Mouse (Mus musculus) inflammation-experienced regulatory T-cells, adult 6 months (primary cell): Measurements from ENCODE around the gene Aatf. TPM values are rescaled to one million over a fixed set of nuclear protein-coding genes. Genes with fewer than 3 reads are reported as not detected.

Experiments
- ATAC-seq: one replicate; pipeline ENCODE4 v1.8.0; 2017
- polyA plus RNA-seq, 3 experiments: library from polyadenylated mRNA; unstranded; fragments of 100-300 nt; shearing (Covaris generic); gene quantifications; one replicate each; pipeline ENCODE4 v1.2.1; 2017

Aatf gene
- polyA plus RNA-seq, 3 experiments from 2014 or later, result 30.0 to 48.9 (median 32.8) TPM

DNA sequence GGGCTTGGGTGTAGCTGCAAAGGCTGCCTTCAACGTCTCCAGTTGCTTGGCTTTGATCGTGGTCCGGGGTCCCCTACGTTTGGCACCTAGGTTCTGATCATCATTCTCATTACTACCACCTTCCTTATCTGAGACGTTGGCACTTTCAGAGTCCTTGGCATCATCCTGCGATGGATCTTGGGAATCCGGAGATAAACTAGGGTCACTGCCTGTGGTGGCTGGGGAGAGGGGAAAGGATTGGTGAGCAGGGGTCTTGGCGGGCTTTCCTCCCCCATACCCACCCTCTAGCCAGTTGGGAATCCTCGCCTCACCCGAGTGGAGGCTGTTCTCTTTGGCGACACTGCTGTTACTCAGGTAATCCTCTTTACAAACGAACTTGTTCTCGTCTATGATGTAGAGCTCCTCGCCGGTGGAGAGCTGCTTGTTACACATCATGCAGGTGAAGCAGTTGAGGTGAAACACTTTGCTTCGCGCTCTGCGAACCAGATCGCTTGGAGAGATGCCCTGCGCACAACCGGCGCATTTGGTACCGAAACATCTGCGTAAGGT is 8.5 kb upstream of the Aatf start:
- ATAC-seq, result no peak

DNA sequence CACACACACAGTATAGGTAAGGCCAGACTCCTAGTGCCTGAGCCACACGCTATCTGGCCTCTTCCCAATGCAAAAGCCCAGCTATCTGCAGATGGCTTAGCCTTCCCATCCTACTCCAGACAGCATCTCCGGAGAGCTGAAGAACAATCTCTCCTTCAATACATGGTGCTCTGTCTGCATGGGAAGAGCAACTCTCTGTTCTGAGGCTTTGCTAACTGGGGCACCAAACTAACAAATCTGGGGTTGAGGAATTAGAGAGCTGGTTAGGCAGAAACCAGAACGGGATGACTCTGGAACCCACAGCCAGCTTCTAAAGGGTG is 7.7 kb upstream of the Aatf start:
- no peak for ATAC-seq

DNA sequence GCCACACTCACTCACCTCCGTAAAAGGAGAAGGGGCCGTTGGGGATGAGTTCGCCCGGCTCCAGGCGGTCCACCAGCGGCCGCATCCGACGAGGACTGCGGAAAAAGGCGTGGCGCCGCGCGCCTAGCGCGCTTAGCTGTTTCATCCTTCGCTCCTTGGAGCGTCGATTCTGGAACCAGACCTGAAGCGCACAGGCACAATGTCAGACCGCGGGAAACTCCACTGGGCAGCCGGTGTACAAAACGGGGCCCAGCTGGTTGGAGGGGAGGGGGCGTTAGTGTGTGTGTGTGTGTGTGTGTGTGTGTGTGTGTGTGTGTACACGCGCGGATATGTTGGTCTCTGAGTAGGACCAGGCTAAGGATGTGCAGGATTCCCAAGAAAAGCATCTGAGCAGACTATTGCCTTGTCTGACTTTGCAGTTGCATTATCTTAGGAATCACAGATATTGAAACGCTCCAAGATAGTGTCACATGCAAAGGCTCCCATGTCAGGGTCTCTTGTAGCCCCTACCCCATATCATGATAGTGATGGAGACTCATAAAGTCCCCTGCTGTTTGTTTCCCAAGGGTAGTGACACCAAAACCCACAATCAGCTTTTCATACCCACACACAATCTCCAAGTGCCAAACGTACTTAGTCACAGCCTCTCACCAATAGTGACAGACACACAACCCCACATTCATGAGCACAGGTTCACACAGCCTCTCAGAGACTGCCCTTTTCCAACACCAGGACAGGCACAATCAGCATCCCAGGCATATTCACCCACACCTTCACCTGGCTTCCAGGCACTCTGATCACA is 7.1 kb upstream of the Aatf start:
- ATAC-seq, result no peak

DNA sequence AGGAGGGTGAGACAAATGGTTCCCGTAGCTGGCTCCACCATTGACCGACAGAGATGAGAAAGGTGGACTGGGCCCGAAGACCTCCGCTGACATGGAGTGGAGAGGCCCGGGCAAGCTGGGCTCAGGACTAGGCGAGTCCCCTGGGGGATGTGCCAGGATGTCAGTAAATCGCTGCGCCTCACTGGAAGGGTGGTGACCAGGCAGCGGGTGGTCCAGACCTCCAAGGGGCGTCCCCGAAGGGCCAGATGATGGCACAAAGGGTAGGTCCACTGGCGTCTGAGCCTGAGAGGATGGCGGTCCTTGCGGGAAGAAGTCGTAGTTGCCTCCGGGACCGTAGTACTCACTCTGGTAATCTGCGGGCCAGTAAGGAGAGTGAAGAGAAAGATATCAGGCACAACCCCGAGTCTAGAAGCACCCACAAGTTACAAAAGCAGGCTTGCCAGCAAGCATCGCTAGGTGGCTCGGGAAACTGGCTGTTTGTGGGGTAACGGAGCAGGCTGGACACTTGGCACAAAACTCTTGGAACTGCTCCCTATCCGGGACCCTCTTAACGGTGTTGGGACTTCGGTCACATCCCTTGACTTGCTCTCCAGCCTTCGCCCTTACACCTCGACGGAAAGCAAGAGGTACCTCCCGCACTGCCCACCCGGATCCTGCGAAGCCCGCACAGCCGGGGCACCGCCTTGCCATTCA is 6.4 kb upstream of the Aatf start:
- ATAC-seq, result no peak

DNA sequence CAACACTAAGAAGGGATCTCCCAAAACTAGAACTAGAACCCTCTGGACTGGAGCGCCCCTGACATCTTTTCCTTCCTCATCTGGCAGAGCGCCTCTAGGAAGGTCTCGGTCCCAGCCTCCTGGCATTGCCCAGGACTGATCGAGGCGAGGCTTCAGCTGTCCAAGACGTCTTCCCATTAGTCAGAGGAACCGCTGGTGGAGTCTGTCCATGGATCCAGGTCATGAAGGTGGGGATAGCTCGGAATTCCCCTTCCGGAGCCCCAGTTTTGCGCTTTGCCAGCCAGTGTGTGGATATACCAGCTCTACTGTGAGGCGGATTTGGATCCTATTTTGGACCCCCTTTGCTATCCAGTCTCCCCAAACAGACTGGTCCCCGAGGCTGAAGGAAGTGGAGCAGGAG is 5.7 kb upstream of the Aatf start:
- ATAC-seq, result no peak

DNA sequence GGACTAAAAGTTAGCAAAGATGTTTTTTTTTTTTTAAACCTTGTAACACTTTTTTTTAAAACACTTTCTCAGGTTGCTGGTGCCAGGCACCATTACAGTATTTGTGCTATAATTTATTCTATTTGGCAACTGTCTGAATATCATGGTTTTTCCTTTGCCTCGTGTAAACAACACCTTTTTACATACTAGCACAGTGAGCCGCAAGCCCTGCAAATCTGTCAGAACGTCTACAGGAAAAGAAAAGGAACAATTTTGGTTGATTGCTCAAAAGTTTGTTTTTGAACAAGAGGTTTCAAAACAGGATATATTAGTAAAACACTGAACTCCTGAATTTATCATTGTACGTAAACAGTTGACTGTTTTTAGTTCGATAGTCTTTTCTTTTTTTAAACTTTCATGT is 4.9 kb upstream of the Aatf start:
- no peak for ATAC-seq

DNA sequence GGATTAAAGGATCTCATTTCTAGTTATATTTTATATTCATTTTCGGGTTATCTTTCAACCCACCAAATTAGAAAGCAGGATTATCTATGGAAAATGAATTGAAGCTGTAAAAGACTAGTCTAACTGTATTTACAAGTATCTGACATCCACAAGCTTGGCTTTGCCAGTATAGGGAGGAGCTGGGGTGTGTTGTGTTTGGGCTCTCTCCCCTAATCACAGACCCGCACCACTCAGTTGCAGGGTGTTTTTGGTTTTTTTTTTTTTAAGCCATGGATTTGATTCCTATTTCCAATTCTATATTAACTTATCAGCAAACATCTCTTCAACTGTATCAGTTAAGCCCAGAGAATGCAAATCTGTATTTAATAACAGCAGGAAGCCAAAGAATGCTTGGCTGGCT is 4.1 kb upstream of the Aatf start:
- ATAC-seq, result no peak

DNA sequence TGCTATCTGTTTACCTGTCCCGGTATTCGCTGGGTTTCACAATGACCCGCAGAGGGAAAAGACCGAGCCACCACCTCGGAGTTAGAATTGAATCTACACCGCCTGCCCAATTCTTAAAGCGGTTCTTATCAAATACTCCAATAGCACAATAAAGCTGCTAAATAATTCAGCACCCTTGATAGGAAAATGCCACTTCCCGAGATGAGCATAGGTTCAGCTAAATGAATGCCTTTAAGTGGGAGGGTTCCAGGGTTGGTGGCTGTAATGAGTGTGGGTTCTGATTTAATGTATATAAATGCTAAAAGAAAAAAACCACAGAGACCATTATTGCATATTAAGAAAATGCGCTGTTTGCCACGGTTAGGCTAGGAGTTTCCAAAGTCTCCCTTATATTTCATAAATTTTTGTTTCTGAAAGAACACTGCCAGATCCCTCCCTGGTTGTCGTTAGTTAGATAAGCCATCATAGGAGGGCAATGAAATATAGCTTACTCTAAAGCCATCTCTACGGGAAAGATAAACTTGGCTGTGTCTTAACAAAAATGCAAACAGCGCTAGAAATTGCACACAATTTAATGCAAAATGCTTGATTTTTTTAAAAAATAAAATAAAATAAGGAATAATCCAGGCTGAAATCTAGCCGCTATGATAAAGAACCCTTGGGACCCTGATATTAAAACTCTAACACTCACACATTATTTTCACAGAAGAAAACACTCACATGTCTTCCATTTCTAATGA is 3.3 kb upstream of the Aatf start:
- ATAC-seq, result no peak

DNA sequence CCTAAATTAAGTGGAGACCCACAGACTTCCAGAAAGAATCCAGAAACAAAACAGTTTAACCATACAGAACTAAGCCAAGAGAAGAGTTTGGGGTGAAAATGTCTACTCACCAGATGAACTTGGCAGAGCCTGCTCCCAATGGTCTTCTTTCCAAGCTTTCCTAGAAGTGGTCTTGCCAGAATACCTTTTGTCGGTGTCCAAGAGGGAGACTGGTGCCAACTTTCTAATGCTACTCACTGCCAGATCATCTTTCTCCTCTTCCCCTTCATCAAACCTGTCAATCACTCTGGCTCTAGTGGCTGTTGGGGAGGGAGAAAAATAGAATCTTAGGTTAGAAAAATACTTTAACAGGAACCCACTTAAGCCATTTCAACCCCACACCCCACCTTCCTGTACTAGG is 1.3 kb downstream of the Aatf start:
- no peak for ATAC-seq

DNA sequence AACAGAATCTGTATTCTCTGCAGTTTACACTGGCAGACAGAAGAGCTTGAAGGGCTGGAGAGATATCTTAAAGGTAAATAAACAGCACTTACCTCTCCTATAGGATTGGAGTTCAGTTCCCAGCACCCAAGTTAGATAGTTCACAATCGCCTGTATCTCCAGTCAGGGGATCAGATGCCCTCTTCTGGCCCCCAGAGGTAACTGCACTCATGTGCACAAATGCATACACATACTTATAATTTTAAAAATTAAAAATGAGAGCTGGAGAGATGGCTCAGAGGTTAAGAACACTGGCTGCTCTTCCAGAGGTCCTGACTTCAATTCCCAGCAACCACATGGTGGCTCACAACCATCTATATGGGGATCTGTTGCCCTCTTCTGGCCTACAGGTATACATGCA is 9.0 kb downstream of the Aatf start:
- no peak for ATAC-seq

DNA sequence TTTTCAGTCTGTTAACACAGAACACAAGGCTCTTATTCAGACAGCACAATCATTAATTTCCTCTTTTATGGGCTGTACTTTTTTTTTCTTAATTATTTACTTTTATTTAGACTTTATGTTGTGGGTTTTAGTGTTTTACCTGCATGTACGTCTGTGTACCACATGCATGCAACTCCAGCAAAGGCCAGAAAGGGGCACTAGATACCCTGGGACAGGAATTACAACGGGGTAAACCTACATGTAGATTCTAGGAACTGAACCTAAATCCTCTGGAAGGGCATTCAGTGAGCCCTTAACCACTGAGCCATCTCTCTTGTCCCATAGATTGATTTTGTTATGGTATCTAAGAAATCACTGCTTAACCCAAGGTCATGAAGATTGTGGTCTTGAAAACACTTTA is 15.4 kb downstream of the Aatf start:
- ATAC-seq, result no peak

DNA sequence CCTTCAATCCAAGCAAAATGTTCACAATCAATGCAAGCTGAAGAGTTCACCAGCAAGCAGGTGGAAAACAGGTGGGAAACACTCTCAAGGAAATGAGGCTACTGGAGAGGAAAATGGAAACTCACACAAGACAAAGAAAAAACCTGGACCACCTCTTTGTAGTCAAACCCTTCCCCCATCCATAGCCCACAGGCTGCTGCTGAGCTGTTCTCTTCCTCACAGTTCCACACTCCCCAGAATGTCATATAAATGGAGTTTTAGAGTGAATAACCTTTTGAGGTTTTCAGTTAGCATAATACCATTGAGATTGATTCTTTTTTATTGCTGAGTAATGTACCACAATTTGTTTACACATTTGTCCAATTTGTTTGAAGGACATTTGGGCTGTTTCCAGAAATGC is 16.4 kb downstream of the Aatf start:
- ATAC-seq, result no peak

DNA sequence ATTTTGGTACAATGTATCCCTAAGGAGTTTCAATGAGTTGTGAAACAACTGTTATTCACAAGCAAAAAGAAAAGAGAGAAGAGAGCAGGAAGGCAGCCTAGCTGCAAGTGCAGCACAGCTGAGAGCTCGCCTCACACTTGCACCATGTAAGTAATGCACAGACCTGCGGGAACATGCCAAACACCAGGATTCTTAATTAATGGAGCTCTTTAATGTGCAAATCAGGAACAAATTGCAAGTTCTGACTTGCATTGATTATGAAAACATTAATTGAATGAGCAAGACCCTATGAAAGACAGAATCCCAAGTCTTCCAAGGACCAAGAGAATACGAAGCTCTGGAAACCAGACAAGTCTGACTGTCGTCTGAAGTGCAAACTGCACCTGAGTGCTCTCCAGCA is 17.5 kb downstream of the Aatf start:
- no peak for ATAC-seq

DNA sequence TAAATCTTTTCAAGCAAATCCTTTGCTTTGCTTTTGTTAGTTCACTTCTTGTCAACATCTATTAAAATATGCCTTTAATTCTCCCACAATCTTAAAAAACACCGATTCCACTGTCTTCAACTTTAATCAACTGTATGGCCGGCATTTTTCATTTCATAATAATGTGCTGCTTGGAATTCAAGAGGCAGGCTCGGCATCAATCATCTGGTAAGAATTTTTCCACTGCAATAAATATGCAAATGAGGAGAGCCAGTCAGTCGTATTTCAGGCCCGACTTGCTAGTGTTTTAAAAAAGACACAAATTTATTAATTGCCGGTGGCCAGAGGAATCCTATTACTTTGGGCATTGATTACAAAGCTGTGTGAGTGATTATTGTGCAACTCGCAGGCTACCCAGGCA is 31.7 kb downstream of the Aatf start:
- no peak for ATAC-seq

DNA sequence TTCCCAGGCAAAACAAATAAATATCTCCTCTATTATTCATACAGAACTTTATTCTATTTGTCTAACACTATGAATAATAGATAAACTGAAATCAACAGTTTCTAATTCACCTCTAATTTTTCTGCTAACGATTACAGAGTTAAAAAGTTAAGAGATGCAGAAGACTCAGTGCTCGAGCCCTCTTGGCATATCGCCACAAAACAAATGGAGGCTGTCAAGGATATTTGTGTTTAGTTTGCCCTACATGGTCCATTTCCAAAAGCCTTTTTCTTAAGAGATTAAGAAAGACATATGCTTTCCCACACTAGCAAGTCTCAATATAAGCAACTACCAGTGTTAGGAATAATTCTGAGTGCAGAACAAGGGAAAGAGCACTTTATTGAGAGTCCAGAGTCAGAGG is 32.9 kb downstream of the Aatf start:
- no peak for ATAC-seq

DNA sequence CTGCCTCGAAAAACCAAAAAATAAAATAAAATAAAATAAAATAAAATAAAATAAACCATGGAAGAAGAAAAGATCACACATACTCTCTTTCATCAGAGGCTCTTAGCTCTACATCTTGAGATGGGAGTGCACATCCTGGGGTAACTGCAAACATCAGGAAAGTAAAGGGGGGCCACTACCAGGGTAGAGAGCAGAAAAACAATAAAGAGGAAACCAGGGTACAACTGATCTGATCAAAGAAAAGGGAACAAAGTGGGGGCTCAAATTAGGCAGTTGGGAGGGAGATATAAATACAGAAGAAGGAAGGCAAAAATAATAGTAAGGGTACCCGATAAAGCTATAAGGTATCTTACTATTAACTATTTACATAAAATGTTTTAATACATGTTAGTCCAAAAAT is 36.7 kb downstream of the Aatf start:
- no peak for ATAC-seq

DNA sequence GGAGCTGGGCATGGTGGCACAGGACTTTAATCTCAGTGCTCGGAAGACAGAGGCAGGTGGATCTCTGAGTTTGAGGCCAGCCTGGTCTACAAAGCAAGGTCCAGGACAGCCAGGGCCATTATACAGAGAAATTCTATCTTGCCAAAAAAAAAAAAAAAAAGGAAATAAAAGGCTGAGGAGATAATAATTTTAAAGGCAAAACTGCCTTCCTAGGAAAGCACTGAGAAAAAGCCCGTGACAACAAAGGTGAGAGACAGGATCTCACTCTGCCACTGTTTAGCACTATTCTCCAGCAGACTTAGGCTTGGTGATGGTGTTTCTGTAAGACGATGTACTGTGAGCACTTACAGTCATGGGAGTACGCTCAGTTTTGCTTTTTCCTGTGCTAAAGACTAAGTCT is 37.3 kb downstream of the Aatf start:
- ATAC-seq, result no peak

DNA sequence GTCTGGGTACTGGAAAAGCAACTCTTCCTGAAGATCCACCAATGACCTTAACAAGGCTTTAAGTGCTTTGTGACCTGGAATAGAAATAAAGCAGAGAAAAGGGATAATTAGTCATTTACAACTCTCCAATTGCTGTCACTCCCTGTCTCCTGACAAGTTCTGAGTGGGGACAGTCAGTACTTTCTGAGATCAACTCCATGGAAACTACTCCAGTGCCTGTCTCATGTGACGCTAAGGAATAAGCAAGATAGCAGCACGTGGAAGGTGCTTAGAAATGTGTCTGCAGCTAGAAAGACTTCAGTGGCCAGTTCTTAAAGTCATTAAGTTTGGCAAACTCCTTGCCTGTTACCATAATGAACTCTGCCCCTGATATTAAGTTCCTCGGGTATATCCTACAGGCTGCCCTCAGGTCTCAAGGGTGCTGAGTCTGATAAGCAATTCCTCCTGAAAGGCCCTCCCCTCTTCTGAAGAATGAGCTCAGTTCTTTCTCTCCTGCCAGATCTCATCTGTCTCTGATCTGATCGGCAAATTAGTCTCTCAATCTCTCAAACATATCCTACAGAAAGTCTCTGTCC is 40.1 kb downstream of the Aatf start:
- no peak for ATAC-seq

DNA sequence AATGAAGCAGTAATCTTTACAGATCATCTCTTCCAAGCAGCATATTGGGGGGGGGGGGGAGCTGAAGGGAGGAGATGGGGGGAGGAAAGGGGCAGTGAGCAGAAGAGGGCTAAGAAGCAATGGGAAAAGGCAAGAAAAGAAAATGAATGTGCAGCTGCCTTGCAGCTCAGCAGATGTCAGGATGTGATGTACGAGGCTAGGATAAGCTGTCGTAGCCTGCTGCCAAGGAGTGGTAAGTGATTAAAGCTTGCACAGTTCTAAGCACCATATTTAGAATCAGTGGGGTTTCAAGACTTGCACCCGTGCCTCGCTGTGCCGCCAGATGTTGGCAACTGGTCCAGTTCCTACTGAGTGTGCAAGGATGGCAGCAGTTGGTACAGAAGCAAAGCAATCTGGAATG is 48.8 kb downstream of the Aatf start:
- no peak for ATAC-seq

DNA sequence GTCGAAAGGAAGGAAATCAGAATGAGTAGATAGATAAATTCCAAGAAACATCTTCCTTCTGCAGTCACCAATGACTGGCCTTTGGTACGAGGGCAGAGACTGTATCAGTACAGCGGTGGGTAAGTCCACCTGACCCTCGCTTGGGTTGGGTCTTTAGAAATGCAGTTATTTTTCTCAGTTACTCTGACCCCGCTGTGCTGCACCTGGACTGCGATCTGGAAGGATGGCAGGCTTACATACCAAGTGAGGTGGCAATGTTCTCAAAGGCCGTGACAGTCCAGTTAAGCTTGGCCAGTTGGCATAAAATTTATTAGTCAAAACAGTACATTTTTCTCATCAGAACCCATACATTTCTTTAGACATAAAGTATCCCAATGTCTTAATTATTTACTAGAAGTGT is 59.4 kb downstream of the Aatf start:
- no peak for ATAC-seq

DNA sequence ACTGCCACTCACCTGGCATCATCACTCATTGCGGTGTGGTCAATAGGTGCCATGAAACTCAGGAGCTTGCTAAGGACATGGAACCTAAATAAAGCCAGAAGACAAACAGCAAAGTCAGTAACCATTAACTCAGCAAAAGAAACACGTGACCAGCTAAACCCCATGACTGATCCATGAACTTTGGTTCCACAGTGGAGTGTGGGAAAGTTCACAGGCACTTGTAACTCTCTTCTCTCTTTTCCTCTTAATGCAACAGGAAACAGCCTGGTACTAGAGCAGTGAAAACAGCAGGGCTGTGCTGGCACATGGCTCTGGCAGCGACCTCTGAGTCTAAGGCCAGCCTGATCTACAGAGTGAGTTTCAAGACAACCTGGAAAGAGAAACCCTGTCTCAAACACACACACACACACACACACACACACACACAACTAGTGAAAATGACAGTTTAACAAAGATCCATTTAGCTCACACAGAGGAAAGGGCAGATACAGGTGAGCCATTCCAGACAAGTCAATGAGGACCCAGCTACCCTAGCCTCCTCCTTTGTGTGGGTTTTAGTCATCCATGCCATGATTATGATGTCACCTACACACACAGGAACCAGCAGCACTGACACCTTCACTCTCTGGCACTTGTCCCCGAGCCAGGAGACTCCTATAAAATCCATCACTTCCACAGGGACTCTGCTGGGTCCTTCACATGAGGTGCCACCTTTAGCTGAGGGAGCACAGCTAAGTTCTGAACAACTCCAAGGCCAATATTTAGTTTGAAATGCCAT is 70.6 kb downstream of the Aatf start:
- ATAC-seq, result no peak

DNA sequence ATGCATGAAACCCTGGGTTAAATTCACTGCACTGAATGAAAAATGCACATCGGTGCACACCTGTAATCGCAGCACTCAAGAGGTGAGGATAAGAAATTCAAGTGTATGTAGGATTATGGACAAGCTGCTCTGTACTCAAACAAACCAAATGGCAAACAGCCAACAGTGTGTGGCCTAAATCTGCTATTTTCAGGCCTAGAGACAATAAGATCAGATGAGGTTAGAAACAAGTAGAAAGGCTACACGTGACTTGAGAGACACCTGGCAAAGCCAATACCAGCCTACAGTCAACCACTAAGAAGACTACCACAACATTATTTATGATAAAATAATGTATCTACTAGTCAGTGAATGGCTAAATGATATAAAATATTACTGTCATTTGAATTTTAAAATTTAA is 72.9 kb downstream of the Aatf start:
- no peak for ATAC-seq

DNA sequence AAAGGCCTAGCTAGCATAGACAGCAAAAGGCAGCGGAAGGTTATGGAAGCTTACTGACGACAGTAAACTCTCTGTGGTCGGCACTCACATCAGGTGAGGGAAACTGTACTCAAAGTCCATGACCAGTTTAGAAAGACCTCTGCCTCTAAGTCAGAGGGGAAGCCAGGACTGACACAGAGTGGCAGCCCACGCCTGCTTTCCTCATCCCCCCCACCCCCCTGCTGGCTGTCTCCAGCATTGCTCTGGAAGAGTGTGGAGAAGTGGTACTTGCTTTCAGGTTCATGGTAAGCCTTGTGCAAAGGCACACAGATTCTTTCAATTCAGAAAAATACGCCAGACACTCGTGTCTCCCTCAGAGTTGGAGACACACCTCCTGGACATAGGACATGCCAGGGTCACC is 78.4 kb downstream of the Aatf start:
- ATAC-seq, result no peak
